Mouse (Mus musculus) skeletal muscle tissue, postnatal 0 days (tissue): ENCODE results near the gene Gm2042. TPM values are rescaled to one million over a fixed set of nuclear protein-coding genes. Genes with fewer than 3 reads are reported as not detected.

Source experiments
- polyA plus RNA-seq: library from polyadenylated mRNA; unstranded; fragments of >200 nt; fragmentation: Nextera tagmentation; extraction: Ambion mirVana; gene quantifications from 2 replicates; pipeline ENCODE4 v1.2.1, GENCODE M21; 2015

The Gm2042 gene
- polyA plus RNA-seq: not detected in 2 replicates

DNA sequence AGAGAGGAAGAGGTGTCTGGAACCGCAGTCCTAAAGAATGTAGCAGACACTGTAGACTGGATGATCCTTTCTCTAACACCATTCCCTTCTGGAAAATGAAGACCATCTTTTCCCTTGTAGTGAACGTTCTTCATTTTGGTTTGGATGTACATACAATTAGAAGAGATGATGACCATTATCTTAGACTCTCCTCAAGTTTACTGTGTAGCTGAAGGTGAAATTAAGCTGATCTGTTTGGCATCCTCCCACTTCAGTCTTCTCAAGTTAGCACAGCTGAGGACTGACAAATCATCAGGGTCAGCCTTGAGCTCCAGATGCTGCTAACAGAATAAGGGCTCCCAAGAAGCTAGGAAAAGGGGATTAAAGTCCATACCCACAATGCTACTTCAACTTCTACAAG is at the start of gene Gm2042:
TSS of gene Gm2042 (plus strand) at position 301 of the 400 bp plus-strand sequence.

DNA sequence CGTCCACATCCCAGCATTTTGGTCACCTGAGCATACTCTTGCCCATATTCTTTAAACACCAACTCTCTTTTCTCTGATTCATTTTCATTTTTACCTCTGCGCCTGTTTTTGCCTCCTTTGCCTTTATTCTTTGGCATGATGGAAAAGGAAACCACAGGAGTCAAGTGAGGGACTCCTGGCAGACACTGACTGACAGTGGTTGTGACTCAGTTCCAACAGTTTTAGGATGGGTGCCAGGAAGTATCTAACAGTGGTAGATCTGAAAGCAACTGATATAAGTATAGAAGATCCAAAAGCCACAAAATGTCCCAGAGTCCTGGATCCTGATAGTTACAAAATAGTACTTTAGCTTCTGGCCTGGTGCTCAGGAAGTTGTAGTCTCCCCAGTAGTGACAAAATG is 34.2 kb upstream of the Gm2042 start, which contains the start of gene Gm2035:
TSS of gene Gm2035 (minus strand) at position 137 of the 400 bp plus-strand sequence.

Other genes with a start within 250 kb of the Gm2042 start
- gene Gm21319, start 178.3 kb upstream of the Gm2042 start, polyA plus RNA-seq: not detected in 2 replicates
- not detected in 2 replicates for gene Gm21936, start 158.6 kb upstream of the Gm2042 start, polyA plus RNA-seq
- gene BB287469, start 137.5 kb upstream of the Gm2042 start, polyA plus RNA-seq: not detected in 2 replicates
- not detected in 2 replicates for gene Gm2001, start 111.7 kb upstream of the Gm2042 start, polyA plus RNA-seq
- not detected in 2 replicates for gene Gm2016, start 80.0 kb upstream of the Gm2042 start, polyA plus RNA-seq
- not detected in 2 replicates for gene Gm2022, start 58.7 kb upstream of the Gm2042 start, polyA plus RNA-seq
- gene Gm2035, start 34.2 kb upstream of the Gm2042 start, polyA plus RNA-seq: not detected in 2 replicates
- gene Gm2075, start 57.8 kb downstream of the Gm2042 start, polyA plus RNA-seq: not detected in 2 replicates
- not detected in 2 replicates for gene Gm6803, start 64.7 kb downstream of the Gm2042 start, polyA plus RNA-seq
- not detected in 2 replicates for gene Gm2056, start 72.9 kb downstream of the Gm2042 start, polyA plus RNA-seq
- not detected in 2 replicates for gene Gm16368, start 129.6 kb downstream of the Gm2042 start, polyA plus RNA-seq
- not detected in 2 replicates for gene Gm10436, start 228.0 kb downstream of the Gm2042 start, polyA plus RNA-seq